Mouse (Mus musculus): ENCODE measurements at regions not wholly inside any gene's neighbourhood (a gene's known extent, or its start where the extent isn't known, plus 50 kb on each side); places are given as distances from the start of the nearest gene placed in this dataset.

- in situ Hi-C loops (cut with MboI; ENCODE audit: low pct_unique_long_range_greater_than_20kb in 1 of 2, low sequenced_read_pairs in 2 of 2, unreplicated experiment in 1 of 2) = no loop called here
These were observed 184.1 kb upstream of the Eya4 start for GRCm38 (mm10) chr10:23534636-23535035.

DNA sequence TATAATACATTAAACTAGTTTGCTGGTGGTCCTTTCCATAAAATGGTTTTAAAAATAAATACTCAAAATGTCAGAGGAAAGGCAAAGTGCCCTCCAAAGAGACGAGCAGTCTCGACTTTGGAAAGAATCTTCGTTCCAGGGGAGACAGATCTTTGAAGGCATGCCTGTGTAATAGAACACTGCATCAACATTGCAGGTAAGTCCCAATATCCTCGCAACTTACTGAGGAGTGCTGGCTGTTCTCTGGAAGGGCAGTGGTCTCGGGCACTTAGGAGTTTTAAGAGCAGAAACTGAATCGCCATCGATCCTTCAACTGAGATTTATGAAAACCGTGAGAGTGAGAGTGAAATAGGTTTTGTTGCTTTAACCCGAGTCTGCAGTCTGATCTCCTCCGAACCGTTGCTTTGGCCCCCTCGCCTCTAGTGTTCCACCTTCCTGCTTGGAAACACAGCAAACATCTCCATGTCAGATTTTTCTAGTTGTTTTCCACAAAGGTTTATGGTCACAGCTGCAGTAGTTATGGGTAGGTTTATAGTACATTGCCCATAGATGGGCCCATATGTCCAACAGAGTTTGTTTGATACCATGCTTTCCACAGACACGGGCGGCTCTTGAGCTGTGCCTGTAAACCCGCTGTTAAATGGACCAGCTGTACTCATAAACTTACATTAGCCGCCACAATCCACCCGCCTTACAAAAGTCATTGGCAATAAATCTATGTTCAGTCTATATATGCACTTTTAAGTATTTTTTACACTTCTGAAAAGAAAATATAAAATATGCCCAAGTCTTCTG lies 181.6 kb upstream of the Eya4 start:
- in situ Hi-C loops (cut with MboI; ENCODE audit: low pct_unique_long_range_greater_than_20kb in 1 of 2, low sequenced_read_pairs in 2 of 2, unreplicated experiment in 1 of 2) = no loop called here

GRCm38 (mm10) chr10:23530715-23531114 lies 180.1 kb upstream of the Eya4 start:
- in situ Hi-C loops (cut with MboI; ENCODE audit: low pct_unique_long_range_greater_than_20kb in 1 of 2, low sequenced_read_pairs in 2 of 2, unreplicated experiment in 1 of 2) = no loop called here

DNA sequence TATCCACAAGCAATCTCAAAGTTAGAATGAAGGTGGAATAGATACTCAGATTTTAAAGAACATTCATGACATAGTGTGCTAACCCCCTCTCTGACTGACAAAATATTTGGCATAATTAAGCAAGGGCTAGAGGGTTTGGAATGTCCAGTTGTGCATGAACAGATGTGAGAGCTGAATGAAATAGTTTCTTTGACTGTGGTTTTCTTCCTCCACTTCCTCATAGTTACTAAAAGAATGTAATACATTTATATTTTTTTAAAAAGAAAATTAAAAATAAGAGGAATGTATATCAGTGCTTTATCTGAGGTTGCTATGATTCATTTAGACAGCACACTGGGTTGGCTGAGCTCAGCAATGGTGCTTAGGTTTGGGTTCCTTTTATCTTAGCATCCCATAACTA lies 176.2 kb upstream of the Eya4 start:
- in situ Hi-C loops (cut with MboI; ENCODE audit: low pct_unique_long_range_greater_than_20kb in 1 of 2, low sequenced_read_pairs in 2 of 2, unreplicated experiment in 1 of 2) = no loop called here

DNA sequence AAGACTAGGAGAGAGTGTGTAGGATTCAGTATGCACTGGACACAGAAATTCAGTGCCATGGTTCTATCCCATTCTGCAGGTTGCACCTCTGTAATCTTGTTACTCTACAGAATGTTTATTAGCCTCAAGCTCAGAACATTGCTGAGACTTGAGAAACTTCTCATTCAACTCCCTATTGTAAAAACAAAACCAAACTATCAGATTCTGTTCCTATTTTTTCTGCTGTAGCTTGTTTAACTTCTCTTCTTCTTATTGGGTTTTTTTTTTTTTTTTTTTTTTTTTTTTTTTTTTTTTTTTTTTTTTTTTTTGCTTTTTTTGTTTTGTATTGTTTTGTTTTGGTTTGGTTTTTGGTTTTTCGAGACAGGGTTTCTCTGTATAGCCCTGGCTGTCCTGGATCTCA lies 172.1 kb upstream of the Eya4 start:
- in situ Hi-C loops (cut with MboI; ENCODE audit: low pct_unique_long_range_greater_than_20kb in 1 of 2, low sequenced_read_pairs in 2 of 2, unreplicated experiment in 1 of 2) = no loop called here

GRCm38 (mm10) chr10:23493647-23494046 lies 143.1 kb upstream of the Eya4 start:
- in situ Hi-C loops (cut with MboI; ENCODE audit: low pct_unique_long_range_greater_than_20kb in 1 of 2, low sequenced_read_pairs in 2 of 2, unreplicated experiment in 1 of 2) = no loop called here

DNA sequence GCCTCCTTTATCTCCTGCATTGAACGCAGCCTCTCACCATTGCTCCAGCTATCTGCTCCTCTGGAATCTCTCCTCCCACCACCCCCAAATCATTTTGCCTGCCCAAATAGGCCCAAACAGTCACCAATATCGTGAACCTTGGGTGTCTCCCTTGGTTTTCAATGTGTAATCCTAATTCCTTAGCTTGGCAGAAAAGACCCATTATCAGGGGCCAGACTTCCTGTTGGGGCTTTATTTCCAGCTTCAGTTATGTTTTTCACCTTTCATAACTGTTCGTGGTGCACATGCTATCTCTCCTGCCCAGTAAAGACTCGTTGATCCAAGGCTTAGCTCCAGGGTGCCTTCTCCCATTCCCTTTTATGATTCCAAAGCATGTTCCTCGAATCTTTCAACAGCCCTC lies 142.4 kb upstream of the Eya4 start:
- in situ Hi-C loops (cut with MboI; ENCODE audit: low pct_unique_long_range_greater_than_20kb in 1 of 2, low sequenced_read_pairs in 2 of 2, unreplicated experiment in 1 of 2) = no loop called here

DNA sequence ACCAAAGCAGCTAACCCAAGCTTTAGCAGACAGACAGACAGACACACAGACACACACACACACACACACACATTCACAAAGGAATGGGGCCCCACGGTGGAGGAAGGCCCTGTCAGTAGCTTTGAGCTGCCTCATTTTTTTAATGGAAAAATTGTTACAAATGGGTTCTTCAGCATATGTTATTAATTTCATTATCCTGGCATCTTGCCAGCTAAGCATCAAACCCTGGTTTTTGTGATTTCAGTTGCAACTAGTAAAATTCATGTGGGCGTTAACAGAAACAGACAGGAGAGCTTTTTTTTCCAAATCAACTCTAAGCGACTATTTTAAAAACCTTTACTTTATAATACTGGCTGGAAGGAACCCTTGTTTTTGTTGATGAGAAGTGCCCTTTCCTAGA lies 138.4 kb upstream of the Eya4 start:
- in situ Hi-C loops (cut with MboI; ENCODE audit: low pct_unique_long_range_greater_than_20kb in 1 of 2, low sequenced_read_pairs in 2 of 2, unreplicated experiment in 1 of 2) = no loop called here

- in situ Hi-C loops (cut with MboI; ENCODE audit: low pct_unique_long_range_greater_than_20kb in 1 of 2, low sequenced_read_pairs in 2 of 2, unreplicated experiment in 1 of 2) = no loop called here
These were observed 129.9 kb upstream of the Eya4 start for GRCm38 (mm10) chr10:23480474-23480873.

- in situ Hi-C loops (cut with MboI; ENCODE audit: low pct_unique_long_range_greater_than_20kb in 1 of 2, low sequenced_read_pairs in 2 of 2, unreplicated experiment in 1 of 2) = no loop called here
These were observed 128.3 kb upstream of the Eya4 start for GRCm38 (mm10) chr10:23478902-23479301.

- in situ Hi-C loops (cut with MboI; ENCODE audit: low pct_unique_long_range_greater_than_20kb in 1 of 2, low sequenced_read_pairs in 2 of 2, unreplicated experiment in 1 of 2) = no loop called here
These were observed 126.5 kb upstream of the Eya4 start for GRCm38 (mm10) chr10:23477104-23477503.

DNA sequence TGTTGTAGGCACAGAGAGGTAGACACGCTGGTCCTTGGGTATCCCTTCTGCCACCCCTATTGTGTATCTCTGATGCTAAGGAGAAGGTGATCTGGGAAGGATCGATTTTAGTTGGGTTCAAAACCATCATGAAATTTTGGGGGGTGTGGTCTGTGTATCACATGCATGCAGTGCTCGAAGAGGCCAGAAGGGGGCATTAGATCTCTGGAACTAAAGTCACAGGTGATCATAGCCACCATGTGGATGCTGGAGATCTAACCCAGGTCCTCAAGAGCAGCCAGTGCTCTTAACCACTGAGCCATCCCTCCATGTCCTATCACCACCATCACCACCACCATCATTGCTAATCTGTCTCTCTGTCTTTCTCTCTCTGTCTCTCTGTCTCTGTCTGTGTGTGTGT lies 100.4 kb upstream of the Eya4 start:
- in situ Hi-C loops (cut with MboI; ENCODE audit: low pct_unique_long_range_greater_than_20kb in 1 of 2, low sequenced_read_pairs in 2 of 2, unreplicated experiment in 1 of 2) = no loop called here

GRCm38 (mm10) chr10:23450647-23450979 lies 100.0 kb upstream of the Eya4 start:
- in situ Hi-C loops (cut with MboI; ENCODE audit: low pct_unique_long_range_greater_than_20kb in 1 of 2, low sequenced_read_pairs in 2 of 2, unreplicated experiment in 1 of 2) = no loop called here

DNA sequence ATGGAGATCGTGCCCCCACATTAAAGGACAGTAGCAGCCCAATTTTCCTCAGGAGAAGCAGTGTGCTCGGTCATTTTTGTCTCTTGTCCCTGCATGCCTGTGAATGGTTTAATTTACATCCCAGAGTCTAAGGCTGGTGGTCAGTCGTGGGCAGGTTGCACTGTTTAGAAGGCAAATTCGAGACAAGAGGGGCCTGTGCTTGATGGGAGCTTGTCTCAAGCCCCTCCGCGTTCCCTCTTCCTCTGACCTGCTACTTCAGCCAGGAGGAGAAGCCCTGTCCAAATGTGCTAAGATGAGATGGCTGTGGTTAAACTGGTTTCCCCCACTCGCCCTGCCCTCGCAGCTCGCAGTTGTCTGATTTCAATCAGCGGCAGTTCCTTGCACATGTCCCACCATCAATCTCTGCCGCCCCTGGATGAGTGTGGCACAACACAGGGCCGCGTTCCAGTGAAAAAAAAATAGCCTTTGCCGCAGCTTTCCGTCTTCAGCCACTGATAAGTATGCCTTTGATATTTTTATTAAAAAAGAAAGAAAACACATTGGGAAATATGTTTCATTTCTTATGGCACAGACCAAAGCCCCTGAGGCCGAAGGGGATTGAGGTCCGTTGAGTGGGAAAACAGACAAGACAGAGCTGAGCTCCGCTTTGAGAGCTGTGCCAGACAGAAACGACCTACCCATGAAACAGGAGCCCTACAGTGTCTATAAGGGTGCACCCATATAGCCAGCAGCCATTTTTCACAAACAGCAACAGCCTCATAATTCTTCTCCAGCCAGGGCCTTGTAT lies 99.5 kb upstream of the Eya4 start:
- in situ Hi-C loops (cut with MboI; ENCODE audit: low pct_unique_long_range_greater_than_20kb in 1 of 2, low sequenced_read_pairs in 2 of 2, unreplicated experiment in 1 of 2) = no loop called here

DNA sequence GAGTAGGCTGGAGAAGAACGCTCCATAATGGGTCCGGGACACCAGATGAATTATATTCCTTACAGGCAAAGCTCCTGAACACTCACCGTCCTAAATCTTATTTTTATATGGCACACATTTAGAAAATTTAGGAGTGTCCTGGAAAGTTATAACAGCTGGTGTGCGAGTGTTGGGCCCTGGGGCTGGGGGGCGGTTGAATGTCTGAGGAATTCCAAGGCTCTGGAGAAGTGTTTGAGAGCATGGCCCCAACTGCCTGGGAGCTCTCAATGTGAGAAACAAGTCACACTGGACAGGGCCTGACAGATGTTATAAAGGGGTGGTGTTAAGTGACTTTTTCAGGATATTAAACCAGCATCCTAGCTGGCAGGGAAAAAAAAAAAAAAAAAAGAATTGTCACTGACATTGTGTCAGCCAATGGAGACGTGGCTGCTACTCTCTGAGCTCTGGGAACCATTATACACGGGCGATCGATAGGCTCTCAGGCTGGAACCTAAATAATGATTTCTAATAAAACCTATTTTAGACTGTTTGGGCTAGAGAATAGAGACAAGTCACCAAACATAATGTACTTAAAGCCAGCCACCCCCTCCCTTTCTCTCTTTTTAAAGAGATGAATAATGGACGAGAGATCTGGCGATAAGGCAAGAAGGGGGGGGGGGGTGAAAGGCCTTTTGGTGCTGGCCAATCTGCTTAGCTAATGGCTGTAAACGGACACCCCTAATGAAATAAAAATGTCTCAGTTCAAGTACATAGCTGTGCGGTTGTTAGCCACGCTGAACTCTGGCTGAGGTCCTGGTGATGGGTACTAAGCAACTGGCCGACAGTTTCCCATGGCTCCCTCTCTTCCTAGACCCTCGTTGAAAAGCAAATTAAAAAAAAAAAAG lies 98.6 kb upstream of the Eya4 start:
- in situ Hi-C loops (cut with MboI; ENCODE audit: low pct_unique_long_range_greater_than_20kb in 1 of 2, low sequenced_read_pairs in 2 of 2, unreplicated experiment in 1 of 2) = no loop called here

GRCm38 (mm10) chr10:23430376-23430775 lies 79.8 kb upstream of the Eya4 start:
- in situ Hi-C loops (cut with MboI; ENCODE audit: low pct_unique_long_range_greater_than_20kb in 1 of 2, low sequenced_read_pairs in 2 of 2, unreplicated experiment in 1 of 2) = no loop called here

DNA sequence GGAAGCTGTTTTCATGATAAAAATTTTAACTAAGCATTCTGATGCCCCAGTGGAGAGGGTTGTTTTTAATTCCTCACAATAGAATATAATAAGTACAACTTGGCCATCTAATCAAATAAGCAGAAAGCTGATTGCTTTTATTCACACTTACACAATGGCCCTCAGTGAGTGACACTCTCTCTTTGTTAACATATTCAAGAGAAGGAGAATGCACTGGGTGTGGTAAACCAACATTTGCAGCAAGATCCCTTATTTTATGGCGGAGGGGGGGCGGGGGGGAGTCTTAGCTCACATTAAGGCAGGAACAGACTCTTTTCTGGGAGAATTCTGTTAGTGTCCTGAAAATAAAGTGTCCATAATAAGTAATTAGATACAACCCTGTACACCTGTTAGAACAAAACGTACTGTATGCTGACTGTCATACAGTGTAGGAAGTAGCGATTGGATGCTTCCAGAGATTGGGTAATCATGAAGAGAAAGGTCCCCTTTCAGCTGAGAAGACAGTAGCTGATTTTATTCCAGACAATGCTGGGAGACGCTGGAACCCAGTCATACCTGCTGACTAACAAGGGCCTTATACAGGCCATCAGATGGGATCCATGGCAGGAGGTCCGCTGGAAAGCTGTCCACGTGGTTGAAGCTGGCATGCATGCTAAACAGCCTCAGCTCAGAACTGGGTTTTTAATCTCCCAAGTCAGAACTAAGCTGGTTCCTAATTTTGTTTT lies 63.4 kb upstream of the Eya4 start:
- in situ Hi-C loops (cut with MboI; ENCODE audit: low pct_unique_long_range_greater_than_20kb in 1 of 2, low sequenced_read_pairs in 2 of 2, unreplicated experiment in 1 of 2) = no loop called here

DNA sequence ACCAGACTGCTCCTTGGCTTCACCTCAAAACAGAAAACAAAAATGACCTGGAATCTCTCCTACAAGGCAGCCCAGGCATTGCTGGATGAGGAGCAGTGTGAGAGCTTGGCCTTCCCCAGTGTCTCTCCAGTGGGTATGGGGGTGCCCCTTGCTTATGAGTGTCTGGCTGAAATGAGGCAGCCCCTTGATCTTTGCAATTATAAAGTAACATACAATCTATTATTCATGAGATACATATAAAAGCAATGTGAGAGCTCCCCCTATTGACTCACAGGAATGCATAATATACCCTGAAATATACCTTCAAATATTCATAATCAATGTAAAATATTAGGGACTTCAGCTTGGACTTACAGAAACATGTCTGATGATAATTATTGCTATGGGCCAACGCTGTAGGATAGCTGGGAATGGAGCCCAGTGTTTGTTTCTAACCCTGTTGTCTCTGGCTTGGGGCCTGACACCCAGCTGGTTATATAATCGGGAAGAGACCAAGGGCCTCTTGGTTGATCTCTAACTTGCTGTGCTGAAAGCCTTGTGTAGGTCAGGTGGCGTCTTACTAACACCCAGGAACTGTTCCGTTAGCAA lies 52.9 kb upstream of the Eya4 start:
- in situ Hi-C loops (cut with MboI; ENCODE audit: low pct_unique_long_range_greater_than_20kb in 1 of 2, low sequenced_read_pairs in 2 of 2, unreplicated experiment in 1 of 2) = no loop called here
